Mouse (Mus musculus) heart, embryonic 13.5 days (tissue): ENCODE data around the gene Glrx3. TPM values are rescaled to one million over a fixed set of nuclear protein-coding genes. Genes with fewer than 3 reads are reported as not detected.

Source experiments
- ATAC-seq: fragments of 200-750 bp; cut with Nextera tagmentation; 2 replicates; pipeline ENCODE4 v1.8.0; 2017; ENCODE audit warnings: moderate TSS enrichment; ENCODE audit not compliant: insufficient number of reproducible peaks, low FRiP score, low TSS enrichment; ENCODE audit errors: extremely low read depth
- H3K27ac ChIP-seq: fragments of 300-500 bp; sonication (generic); replicated peaks from 2 replicates; pipeline ENCODE4 v1.5.1; 2015; ENCODE audit warnings: moderate library complexity, mild to moderate bottlenecking, inconsistent platforms
- H3K27me3 ChIP-seq: fragments of 300-500 bp; sonication (generic); replicated peaks from 2 replicates; pipeline ENCODE4 v1.6.1; 2015; ENCODE audit warnings: mild to moderate bottlenecking, inconsistent platforms
- H3K36me3 ChIP-seq: fragments of 300-500 bp; sonication (generic); 2 replicates; pipeline ENCODE4 v1.6.1; 2015; ENCODE audit warnings: mild to moderate bottlenecking, inconsistent platforms
- H3K4me1 ChIP-seq: fragments of 300-500 bp; sonication (generic); 2 replicates; pipeline ENCODE4 v1.6.1; 2015; ENCODE audit warnings: inconsistent platforms
- H3K4me2 ChIP-seq: fragments of 300-500 bp; sonication (generic); 2 replicates; pipeline ENCODE4 v1.6.1; 2015; ENCODE audit warnings: inconsistent platforms, mild to moderate bottlenecking, moderate library complexity
- H3K4me3 ChIP-seq: fragments of 300-500 bp; sonication (generic); 2 replicates; pipeline ENCODE4 v1.5.1; 2015; ENCODE audit warnings: moderate library complexity, mild to moderate bottlenecking, inconsistent platforms
- H3K9ac ChIP-seq: fragments of 300-500 bp; sonication (generic); 2 replicates; pipeline ENCODE4 v1.6.1; 2015; ENCODE audit warnings: inconsistent platforms, mild to moderate bottlenecking, moderate library complexity
- H3K9me3 ChIP-seq: fragments of 300-500 bp; sonication (generic); 2 replicates; pipeline ENCODE4 v1.6.1; 2016; ENCODE audit warnings: inconsistent platforms
- WGBS: fragments of 180-500 bp; shearing (Covaris S2); methylation state at CpG from one replicate; pipeline ENCODE4 v1.1.7; 2015; ENCODE audit warnings: mixed read lengths; 5-methylcytosine and 5-hydroxymethylcytosine counted together
- polyA plus RNA-seq: library from polyadenylated mRNA; unstranded; fragments of >200 nt; fragmentation: Nextera tagmentation; extraction: Ambion mirVana; gene quantifications from 2 replicates; pipeline ENCODE4 v1.2.1, GENCODE M21; 2015

Gene Glrx3
- polyA plus RNA-seq, result 174 and 193 TPM in 2 replicates

GRCm38 (mm10) chr7:137437440-137438178, at the start of gene Glrx3:
Glrx3 (plus strand) TSS chr7:137437614.
- H3K4me1 ChIP-seq, result peaks cover 28% of the 10 kb centered on the region
- no peaks in the 10 kb centered on the region for H3K27me3 ChIP-seq
- H3K27ac ChIP-seq, result peak within 1 kb of the TSS; percentile 88
- WGBS, result 1% methylated on average over 69 of the region's 69 CpGs
- H3K36me3 ChIP-seq, result no peaks in the 10 kb centered on the region
- H3K9ac ChIP-seq, result peak within 1 kb of the TSS; percentile 95
- H3K4me3 ChIP-seq, result peak within 1 kb of the TSS; percentile 93
- peak; percentile 95 for ATAC-seq
- peak within 1 kb of the TSS; percentile 80 for H3K4me2 ChIP-seq
- H3K9me3 ChIP-seq, result no peaks in the 10 kb centered on the region

- Histone ChIP-seq H3K36me3 (no peaks in the 10 kb centered on the region), H3K4me2 (no peak overlapping the region), H3K27me3 (no peaks in the 10 kb centered on the region), H3K4me3 (no peak overlapping the region), H3K9me3 (no peaks in the 10 kb centered on the region), H3K27ac (no peak overlapping the region), H3K4me1 (no peaks in the 10 kb centered on the region), H3K9ac (no peak overlapping the region)
- no peak for ATAC-seq
- 90% methylated on average over 5 of the region's 5 CpGs for WGBS
Measured at GRCm38 (mm10) chr7:137387863-137388262, 49.6 kb upstream of the Glrx3 start.

GRCm38 (mm10) chr7:137395421-137395820, 42.0 kb upstream of the Glrx3 start:
- Histone ChIP-seq H3K36me3 (0 out of 2 replicates have a peak, but pooled peaks cover 4% of the 10 kb centered on the region), H3K4me1 (peaks cover 17% of the 10 kb centered on the region), H3K4me3 (no peak overlapping the region), H3K27ac (peak overlapping the region; percentile 57), H3K9ac (no peak overlapping the region), H3K4me2 (no peak overlapping the region), H3K27me3 (no peaks in the 10 kb centered on the region), H3K9me3 (no peaks in the 10 kb centered on the region)
- no peak; the same call in 1 of the 2 replicates for ATAC-seq
- 66% methylated on average over 4 of the region's 4 CpGs for WGBS

- no peak overlapping the region for H3K4me2 ChIP-seq
- ATAC-seq, result no peak
- 85% methylated on average over 8 of the region's 8 CpGs for WGBS
- peaks cover 8% of the 10 kb centered on the region for H3K9me3 ChIP-seq
- peaks cover 17% of the 10 kb centered on the region for H3K4me1 ChIP-seq
- no peak overlapping the region for H3K27ac ChIP-seq
- H3K9ac ChIP-seq, result no peak overlapping the region
- no peaks in the 10 kb centered on the region for H3K27me3 ChIP-seq
- H3K36me3 ChIP-seq, result 0 out of 2 replicates have a peak, but pooled peaks cover 4% of the 10 kb centered on the region
- H3K4me3 ChIP-seq, result no peak overlapping the region
Measured at GRCm38 (mm10) chr7:137397361-137397910, 40.0 kb upstream of the Glrx3 start.

GRCm38 (mm10) chr7:137398973-137399372, 38.4 kb upstream of the Glrx3 start:
- Histone ChIP-seq H3K9me3 (peaks cover 8% of the 10 kb centered on the region), H3K36me3 (0 out of 2 replicates have a peak, but pooled peaks cover 4% of the 10 kb centered on the region), H3K4me2 (no peak overlapping the region), H3K4me3 (no peak overlapping the region), H3K9ac (no peak overlapping the region), H3K27me3 (no peaks in the 10 kb centered on the region), H3K4me1 (peaks cover 16% of the 10 kb centered on the region), H3K27ac (no peak overlapping the region)
- WGBS, result 83% methylated on average over 4 of the region's 4 CpGs
- no peak for ATAC-seq

GRCm38 (mm10) chr7:137404146-137404545, 33.3 kb upstream of the Glrx3 start:
- no peak for ATAC-seq
- peaks cover 4% of the 10 kb centered on the region; the same call in 1 of the 2 replicates for H3K4me1 ChIP-seq
- WGBS, result 80% methylated on average over 2 of the region's 2 CpGs

GRCm38 (mm10) chr7:137407428-137408058, 29.9 kb upstream of the Glrx3 start:
- H3K36me3 ChIP-seq, result no peaks in the 10 kb centered on the region
- ATAC-seq, result no peak
- H3K27me3 ChIP-seq, result no peaks in the 10 kb centered on the region
- H3K4me1 ChIP-seq, result peaks cover 14% of the 10 kb centered on the region
- H3K4me2 ChIP-seq, result no peak overlapping the region
- H3K27ac ChIP-seq, result no peak overlapping the region
- no peak overlapping the region for H3K9ac ChIP-seq
- H3K4me3 ChIP-seq, result no peak overlapping the region
- WGBS, result 92% methylated on average over 1 of the region's 1 CpGs
- no peaks in the 10 kb centered on the region for H3K9me3 ChIP-seq

More at GRCm38 (mm10) chr7:137404146-137404545, 33.3 kb upstream of the Glrx3 start:
- H3K27me3 ChIP-seq, result no peaks in the 10 kb centered on the region
- H3K4me2 ChIP-seq, result no peak overlapping the region
- H3K9me3 ChIP-seq, result peaks cover 8% of the 10 kb centered on the region
- no peak overlapping the region for H3K27ac ChIP-seq
- H3K36me3 ChIP-seq, result no peaks in the 10 kb centered on the region
- no peak overlapping the region for H3K4me3 ChIP-seq
- H3K9ac ChIP-seq, result no peak overlapping the region

- WGBS, result under 1% methylated on average over 63 of the region's 63 CpGs
- peak; percentile 98 for ATAC-seq
- Histone ChIP-seq H3K4me1 (peaks cover 9% of the 10 kb centered on the region), H3K9ac (peak within 1 kb of the TSS; percentile 83), H3K36me3 (no peaks in the 10 kb centered on the region), H3K4me3 (peak within 1 kb of the TSS; percentile 71), H3K27me3 (no peaks in the 10 kb centered on the region), H3K9me3 (no peaks in the 10 kb centered on the region), H3K27ac (peak within 1 kb of the TSS; percentile 91), H3K4me2 (peak within 1 kb of the TSS; percentile 72)
Measured at GRCm38 (mm10) chr7:137410337-137411197, 26.8 kb upstream of the Glrx3 start, which contains the start of gene 9430038I01Rik. 9430038I01Rik (minus strand) TSS chr7:137410762.

GRCm38 (mm10) chr7:137414710-137415109, 22.7 kb upstream of the Glrx3 start:
- Histone ChIP-seq H3K4me1 (peaks cover 6% of the 10 kb centered on the region), H3K36me3 (no peaks in the 10 kb centered on the region), H3K9me3 (no peaks in the 10 kb centered on the region), H3K27me3 (no peaks in the 10 kb centered on the region), H3K4me2 (no peak overlapping the region), H3K27ac (no peak overlapping the region), H3K9ac (no peak overlapping the region), H3K4me3 (no peak overlapping the region)
- ATAC-seq, result no peak
- 71% methylated on average over 8 of the region's 8 CpGs for WGBS

GRCm38 (mm10) chr7:137420550-137420949, 16.9 kb upstream of the Glrx3 start:
- WGBS, result 87% methylated on average over 2 of the region's 2 CpGs
- Histone ChIP-seq H3K4me3 (no peak overlapping the region), H3K27ac (no peak overlapping the region)

GRCm38 (mm10) chr7:137421236-137421635, 16.2 kb upstream of the Glrx3 start:
- Histone ChIP-seq H3K9ac (no peak overlapping the region), H3K36me3 (no peaks in the 10 kb centered on the region), H3K4me3 (no peak overlapping the region), H3K27me3 (no peaks in the 10 kb centered on the region), H3K4me2 (no peak overlapping the region), H3K4me1 (peaks cover 4% of the 10 kb centered on the region), H3K27ac (no peak overlapping the region), H3K9me3 (no peaks in the 10 kb centered on the region)
- no peak for ATAC-seq
- 88% methylated on average over 4 of the region's 4 CpGs for WGBS

More at GRCm38 (mm10) chr7:137420550-137420949, 16.9 kb upstream of the Glrx3 start:
- Histone ChIP-seq H3K4me1 (peaks cover 4% of the 10 kb centered on the region), H3K9ac (no peak overlapping the region), H3K27me3 (no peaks in the 10 kb centered on the region), H3K36me3 (no peaks in the 10 kb centered on the region), H3K4me2 (no peak overlapping the region), H3K9me3 (no peaks in the 10 kb centered on the region)
- ATAC-seq, result no peak
